9 mouse cellular contexts compared by ENCODE assay signal in genomic region chr13:107888231-107888555, GRCm38 (mm10).
DNase-seq lines count a peak whose midpoint lies in the region; ATAC-seq lines count a peak whose summit lies in the region.
"Had no signal": no experiment of that assay in that cellular context is flagged by ENCODE, and none has a peak within 500 bp of the region (broad histone marks: within the 10 kb centered on the region; RNA-seq: fewer than 3 reads in every experiment).

No protein-coding gene starts in this region.

- ATAC-seq in heart, embryonic 12.5 days (ENCODE audit: insufficient number of reproducible peaks, low FRiP score), result no peak
- no peak for ATAC-seq in hindbrain, embryonic 11.5 days (ENCODE audit: low FRiP score)
- no peak for ATAC-seq in midbrain, embryonic 13.5 days
- ATAC-seq in monocyte, adult 5-6 weeks (replicated peaks; ENCODE audit: insufficient number of reproducible peaks, low FRiP score, low TSS enrichment, poor library complexity, severe bottlenecking), result no peak
- ATAC-seq in CD4-positive, CD25-positive, alpha-beta regulatory T cell, adult 4 months, result no peak

- peaks cover 7% of the 10 kb centered on the region for H3K27me3 ChIP-seq in heart, embryonic 12.5 days (replicated peaks)
- no peaks in the 10 kb centered on the region for H3K27me3 ChIP-seq in hindbrain, embryonic 11.5 days (ENCODE audit: control insufficient read depth, insufficient read depth, low read length)
- H3K27me3 ChIP-seq in midbrain, embryonic 13.5 days, result no peaks in the 10 kb centered on the region
- H3K27me3 ChIP-seq: Patski had no signal

- DNase-seq in heart, adult 9 months (ENCODE audit: low spot score in 2 of 2), result no peak
- DNase-seq in ZHBTc4 (ENCODE audit: low read depth, low spot score), result peak; percentile 34
- DNase-seq in hindbrain, embryonic 11.5 days (ENCODE audit: low spot score), result no peak
- DNase-seq in layer of hippocampus, adult 8-10 months (ENCODE audit: low spot score in 2 of 2), result no peak

- H3K9ac ChIP-seq in heart, embryonic 12.5 days, result peak overlapping the region; percentile 88
- H3K9ac ChIP-seq in hindbrain, embryonic 11.5 days (ENCODE audit: low read depth, low read length), result peak overlapping the region; percentile 98
- H3K9ac ChIP-seq in midbrain, embryonic 13.5 days (replicated peaks), result peak overlapping the region; percentile 93

- H3K9me3 ChIP-seq in heart, embryonic 12.5 days (replicated peaks), result no peaks in the 10 kb centered on the region
- no peaks in the 10 kb centered on the region for H3K9me3 ChIP-seq in hindbrain, embryonic 11.5 days (ENCODE audit: control insufficient read depth, low read length)
- no peaks in the 10 kb centered on the region for H3K9me3 ChIP-seq in midbrain, embryonic 13.5 days

- H3K36me3 ChIP-seq in heart, embryonic 12.5 days, result no peaks in the 10 kb centered on the region
- H3K36me3 ChIP-seq in hindbrain, embryonic 11.5 days (ENCODE audit: control insufficient read depth, insufficient read depth, low read length), result no peaks in the 10 kb centered on the region
- H3K36me3 ChIP-seq in midbrain, embryonic 13.5 days, result no peaks in the 10 kb centered on the region

- peak overlapping the region; percentile 62; the same call in 1 of the 2 replicates for H3K27ac ChIP-seq in heart, embryonic 12.5 days (ENCODE audit: poor library complexity, severe bottlenecking)
- H3K27ac ChIP-seq in hindbrain, embryonic 11.5 days (ENCODE audit: low read depth, low read length), result peak overlapping the region; percentile 97
- peak overlapping the region; percentile 99 for H3K27ac ChIP-seq in midbrain, embryonic 13.5 days

- H3K4me3 ChIP-seq in heart, embryonic 12.5 days, result peak overlapping the region; percentile 85
- peak overlapping the region; percentile 78 for H3K4me3 ChIP-seq in hindbrain, embryonic 11.5 days (ENCODE audit: low read depth, low read length)
- H3K4me3 ChIP-seq in midbrain, embryonic 13.5 days (replicated peaks), result peak overlapping the region; percentile 86

- under 1% methylated on average over 9 of the region's 9 CpGs for WGBS in heart, embryonic 12.5 days
- 0% methylated on average over 9 of the region's 9 CpGs for WGBS in hindbrain, embryonic 11.5 days
- under 1% methylated on average over 9 of the region's 9 CpGs for WGBS in midbrain, embryonic 13.5 days

- H3K4me2 ChIP-seq in heart, embryonic 12.5 days, result peak overlapping the region; percentile 82
- H3K4me2 ChIP-seq in hindbrain, embryonic 11.5 days (replicated peaks; ENCODE audit: low read depth, low read length), result peak overlapping the region; percentile 71
- H3K4me2 ChIP-seq in midbrain, embryonic 13.5 days (replicated peaks), result peak overlapping the region; percentile 80

- H3K4me1 ChIP-seq in heart, embryonic 12.5 days (replicated peaks), result peaks cover 16% of the 10 kb centered on the region
- H3K4me1 ChIP-seq in hindbrain, embryonic 11.5 days (replicated peaks; ENCODE audit: control insufficient read depth, insufficient read depth, low read length), result peaks cover 7% of the 10 kb centered on the region; the same call in 1 of the 2 replicates
- peaks cover 42% of the 10 kb centered on the region for H3K4me1 ChIP-seq in midbrain, embryonic 13.5 days (replicated peaks)
